Mouse (Mus musculus) liver, embryonic 11.5 days (tissue): Measurements from ENCODE around the gene Slc48a1. TPM values are rescaled to one million over a fixed set of nuclear protein-coding genes. Genes with fewer than 3 reads are reported as not detected.

Source experiments
- ATAC-seq: fragments of 200-750 bp; cut with Nextera tagmentation; replicated peaks from 2 replicates; pipeline ENCODE4 v1.8.0; 2017; ENCODE audit warnings: moderate number of reproducible peaks, mild to moderate bottlenecking, moderate TSS enrichment, moderate library complexity; ENCODE audit not compliant: low FRiP score
- DNase-seq: peaks from one replicate; pipeline ENCODE4 v3.0.0-alpha.2; 2017; ENCODE audit warnings: low spot score
- H3K27ac ChIP-seq: fragments of 300-500 bp; sonication (generic); 2 replicates; pipeline ENCODE4 v1.5.1; 2014; ENCODE audit warnings: mild to moderate bottlenecking, low read depth, low read length, control low read depth
- H3K27me3 ChIP-seq: fragments of 300-500 bp; sonication (generic); replicated peaks from 2 replicates; pipeline ENCODE4 v1.6.1; 2014; ENCODE audit warnings: low read length, mixed read lengths; ENCODE audit not compliant: control insufficient read depth, insufficient read depth
- H3K36me3 ChIP-seq: fragments of 300-500 bp; sonication (generic); 2 replicates; pipeline ENCODE4 v1.6.1; 2014; ENCODE audit warnings: mild to moderate bottlenecking, low read length, moderate library complexity, mixed read lengths; ENCODE audit not compliant: control insufficient read depth, insufficient read depth
- H3K4me1 ChIP-seq: fragments of 300-500 bp; sonication (generic); replicated peaks from 2 replicates; pipeline ENCODE4 v1.6.1; 2014; ENCODE audit warnings: low read length, mixed read lengths; ENCODE audit not compliant: control insufficient read depth, insufficient read depth
- H3K4me2 ChIP-seq: fragments of 300-500 bp; sonication (generic); 2 replicates; pipeline ENCODE4 v1.6.1; 2014; ENCODE audit warnings: mild to moderate bottlenecking, control low read depth, moderate library complexity
- H3K4me3 ChIP-seq: fragments of 300-500 bp; sonication (generic); 2 replicates; pipeline ENCODE4 v1.5.1; 2014; ENCODE audit warnings: low read depth, low read length, control low read depth
- H3K9ac ChIP-seq: fragments of 300-500 bp; sonication (generic); 2 replicates; pipeline ENCODE4 v1.6.1; 2014; ENCODE audit warnings: low read depth, low read length, control low read depth
- H3K9me3 ChIP-seq: fragments of 300-500 bp; sonication (generic); 2 replicates; pipeline ENCODE4 v1.6.1; 2016; ENCODE audit warnings: low read length, inconsistent platforms, mixed read lengths; ENCODE audit not compliant: control insufficient read depth
- WGBS: fragments of 180-500 bp; shearing (Covaris S2); extraction: QIAGEN DNeasy Blood & Tissue Kit; methylation state at CpG from one replicate; pipeline ENCODE4 v1.1.7; 2014; 5-methylcytosine and 5-hydroxymethylcytosine counted together
- polyA plus RNA-seq: library from polyadenylated mRNA; unstranded; fragments of >200 nt; fragmentation: Nextera tagmentation; extraction: Ambion mirVana; gene quantifications from 2 replicates; pipeline ENCODE4 v1.2.1, GENCODE M21; 2014

Gene Slc48a1
- polyA plus RNA-seq, 1 experiment from 2014 or later, result 55.0 TPM

DNA sequence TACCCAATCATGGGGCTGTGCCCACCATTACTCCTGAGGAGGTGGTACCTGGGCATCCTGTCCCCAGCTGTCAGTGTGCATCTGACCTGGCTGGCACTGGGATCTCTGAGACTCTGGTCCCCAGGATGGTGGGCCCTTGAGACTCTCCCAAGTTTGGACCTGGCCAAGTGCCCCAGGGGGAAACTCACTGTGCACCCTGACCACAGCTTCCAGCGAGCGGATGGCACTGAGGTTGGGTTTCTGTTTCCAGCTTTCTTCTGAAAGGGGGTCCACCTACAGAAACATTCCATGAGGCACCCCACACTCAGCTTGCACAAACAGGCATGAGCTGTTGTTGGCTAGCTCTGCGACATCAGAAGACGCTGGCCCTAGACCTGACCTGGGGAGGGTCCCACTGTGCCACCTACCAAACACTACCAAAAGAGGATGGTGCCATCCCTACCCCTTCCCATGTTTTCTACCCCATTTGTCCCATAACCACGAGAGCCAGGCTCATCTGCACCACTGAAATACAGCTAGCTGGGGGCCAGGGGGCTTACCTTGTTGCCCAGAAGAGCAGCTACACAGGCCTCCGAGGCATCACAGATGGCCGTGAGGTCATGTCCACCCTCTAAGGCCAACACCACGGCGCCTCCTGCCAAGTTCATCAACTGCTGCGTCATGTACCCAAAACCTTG lies 17.4 kb downstream of the Slc48a1 start:
- Histone ChIP-seq H3K9me3 (no peaks in the 10 kb centered on the region), H3K36me3 (peaks cover 46% of the 10 kb centered on the region), H3K9ac (no peak overlapping the region), H3K4me2 (no peak overlapping the region), H3K27me3 (no peaks in the 10 kb centered on the region), H3K4me3 (no peak overlapping the region), H3K27ac (no peak overlapping the region), H3K4me1 (no peaks in the 10 kb centered on the region; the same call in 1 of the 2 replicates)
- DNase-seq (no peak), ATAC-seq (no peak)
- WGBS, result 93% methylated on average over 10 of the region's 10 CpGs

GRCm38 (mm10) chr15:97796674-97797310 lies 18.5 kb downstream of the Slc48a1 start:
- H3K4me1 ChIP-seq, result no peaks in the 10 kb centered on the region; the same call in 1 of the 2 replicates
- no peak overlapping the region for H3K4me3 ChIP-seq
- no peak for DNase-seq
- no peak overlapping the region for H3K4me2 ChIP-seq
- H3K9ac ChIP-seq, result no peak overlapping the region
- H3K36me3 ChIP-seq, result peaks cover 44% of the 10 kb centered on the region
- H3K27me3 ChIP-seq, result no peaks in the 10 kb centered on the region
- ATAC-seq, result no peak
- H3K9me3 ChIP-seq, result no peaks in the 10 kb centered on the region
- 89% methylated on average over 17 of the region's 17 CpGs for WGBS
- H3K27ac ChIP-seq, result no peak overlapping the region

- H3K27ac ChIP-seq, result no peak overlapping the region
- ATAC-seq (peak; percentile 18; the same call in 1 of the 2 replicates), DNase-seq (no peak)
- H3K9ac ChIP-seq, result no peak overlapping the region
- peaks cover 38% of the 10 kb centered on the region for H3K36me3 ChIP-seq
- WGBS, result 63% methylated on average over 17 of the region's 17 CpGs
- no peak overlapping the region for H3K4me3 ChIP-seq
- H3K4me1 ChIP-seq, result no peaks in the 10 kb centered on the region; the same call in 1 of the 2 replicates
- no peaks in the 10 kb centered on the region for H3K9me3 ChIP-seq
- no peak overlapping the region for H3K4me2 ChIP-seq
- no peaks in the 10 kb centered on the region for H3K27me3 ChIP-seq
Measured at GRCm38 (mm10) chr15:97798134-97798533, 19.8 kb downstream of the Slc48a1 start.

DNA sequence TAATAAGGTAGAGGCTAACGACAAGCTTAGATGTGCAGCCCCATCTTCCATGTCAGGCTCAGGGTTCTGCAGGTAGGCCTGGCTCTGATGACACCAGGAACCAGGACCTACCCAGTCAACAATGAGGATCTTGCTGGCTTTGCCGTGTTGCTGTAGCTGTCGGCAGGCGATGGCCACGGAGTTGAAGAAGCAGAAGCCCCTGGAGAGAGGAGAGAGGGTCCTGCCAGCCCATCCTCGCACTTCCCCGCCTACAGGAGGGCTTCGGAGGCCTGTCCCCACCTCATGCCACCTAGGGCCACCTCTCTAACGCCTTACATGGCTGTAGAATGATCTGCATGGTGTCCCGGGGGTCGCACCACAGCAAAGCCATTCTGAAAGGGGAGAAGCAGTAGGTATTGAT lies 21.1 kb downstream of the Slc48a1 start:
- no peak overlapping the region for H3K4me3 ChIP-seq
- no peak overlapping the region for H3K9ac ChIP-seq
- no peaks in the 10 kb centered on the region for H3K27me3 ChIP-seq
- DNase-seq (no peak), ATAC-seq (no peak)
- H3K36me3 ChIP-seq, result peaks cover 31% of the 10 kb centered on the region
- H3K9me3 ChIP-seq, result no peaks in the 10 kb centered on the region
- no peaks in the 10 kb centered on the region; the same call in 1 of the 2 replicates for H3K4me1 ChIP-seq
- WGBS, result 91% methylated on average over 11 of the region's 11 CpGs
- H3K4me2 ChIP-seq, result no peak overlapping the region
- H3K27ac ChIP-seq, result no peak overlapping the region

DNA sequence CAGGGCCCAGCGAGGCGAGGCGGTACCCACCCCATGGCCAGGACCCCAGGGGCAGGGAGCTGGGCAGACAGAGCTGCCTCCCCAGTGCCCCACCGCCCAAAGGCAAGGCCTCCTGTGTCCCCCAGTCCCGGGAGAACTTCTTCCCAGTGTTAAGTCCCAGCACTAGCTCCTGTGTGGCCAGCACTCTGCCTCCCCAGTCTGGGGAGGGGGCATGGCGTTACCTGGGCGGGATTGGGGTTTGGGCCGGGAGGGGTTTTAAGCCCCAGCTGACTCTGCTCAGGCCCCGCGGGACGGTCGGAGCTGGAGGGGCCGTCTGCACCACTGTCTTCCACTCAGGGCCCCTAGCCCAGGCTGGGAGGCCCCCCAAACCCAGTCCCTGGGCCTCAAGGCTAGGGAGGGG lies 22.5 kb downstream of the Slc48a1 start:
- H3K4me2 ChIP-seq, result no peak overlapping the region
- DNase-seq, result no peak
- H3K27me3 ChIP-seq, result no peaks in the 10 kb centered on the region
- H3K4me3 ChIP-seq, result no peak overlapping the region
- WGBS, result 91% methylated on average over 13 of the region's 13 CpGs
- H3K4me1 ChIP-seq, result no peaks in the 10 kb centered on the region; the same call in 1 of the 2 replicates
- no peaks in the 10 kb centered on the region for H3K9me3 ChIP-seq
- no peak overlapping the region for H3K9ac ChIP-seq
- no peak for ATAC-seq
- H3K27ac ChIP-seq, result no peak overlapping the region
- peaks cover 24% of the 10 kb centered on the region for H3K36me3 ChIP-seq

- Histone ChIP-seq H3K4me2 (no peak overlapping the region), H3K4me3 (no peak overlapping the region), H3K9ac (no peak overlapping the region), H3K4me1 (no peaks in the 10 kb centered on the region; the same call in 1 of the 2 replicates), H3K27me3 (no peaks in the 10 kb centered on the region), H3K36me3 (peaks cover 27% of the 10 kb centered on the region; the same call in 1 of the 2 replicates), H3K9me3 (no peaks in the 10 kb centered on the region), H3K27ac (no peak overlapping the region)
- ATAC-seq (no peak), DNase-seq (no peak)
- WGBS, result 78% methylated on average over 7 of the region's 7 CpGs
Measured at GRCm38 (mm10) chr15:97801811-97802210, 23.5 kb downstream of the Slc48a1 start.

DNA sequence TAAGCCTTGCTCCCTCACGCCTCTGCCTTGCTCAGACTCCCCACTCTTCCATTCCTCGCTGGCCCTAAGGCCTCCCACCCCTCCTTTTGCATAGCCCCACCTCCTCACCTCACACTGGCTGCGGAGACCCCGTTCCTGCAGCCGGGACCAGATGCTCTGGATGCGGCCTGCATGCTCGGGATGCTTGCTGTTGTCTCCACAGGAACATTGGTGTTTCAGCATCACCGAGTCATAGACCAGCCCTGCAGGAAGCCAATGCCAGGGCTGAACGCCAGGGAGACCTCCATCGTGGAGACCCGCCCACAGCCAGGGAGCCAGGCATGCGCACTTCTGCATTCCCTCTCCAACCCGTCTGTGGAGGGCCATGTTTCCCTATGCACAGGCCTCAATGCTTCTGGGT lies 24.3 kb downstream of the Slc48a1 start:
- Histone ChIP-seq H3K4me3 (no peak overlapping the region), H3K27me3 (no peaks in the 10 kb centered on the region), H3K27ac (no peak overlapping the region), H3K9ac (no peak overlapping the region), H3K9me3 (no peaks in the 10 kb centered on the region), H3K4me1 (no peaks in the 10 kb centered on the region; the same call in 1 of the 2 replicates), H3K4me2 (peak overlapping the region; percentile 4; the same call in 1 of the 2 replicates), H3K36me3 (peaks cover 24% of the 10 kb centered on the region; the same call in 1 of the 2 replicates)
- WGBS, result 57% methylated on average over 13 of the region's 13 CpGs
- no peak for DNase-seq
- ATAC-seq, result no peak

- Histone ChIP-seq H3K4me2 (no peak overlapping the region), H3K4me3 (no peak overlapping the region), H3K4me1 (no peaks in the 10 kb centered on the region; the same call in none of the 2 replicates), H3K27me3 (no peaks in the 10 kb centered on the region), H3K9me3 (no peaks in the 10 kb centered on the region), H3K36me3 (peaks cover 25% of the 10 kb centered on the region), H3K27ac (no peak overlapping the region), H3K9ac (no peak overlapping the region)
- 81% methylated on average over 12 of the region's 12 CpGs for WGBS
- ATAC-seq, result no peak
- DNase-seq, result no peak
Measured at GRCm38 (mm10) chr15:97807867-97808266, 29.5 kb downstream of the Slc48a1 start.
